Mouse (Mus musculus): Measurements from ENCODE around the gene Ccsap.
A peak's percentile ranks its signal among the peaks of the same experiment; 100 is the strongest.
"Not testable (repeated sequence)": the region's sequence is repeated elsewhere in the genome, so short reads cannot be mapped to it uniquely, and the experiment has no call there.

Ccsap gene

GRCm38 (mm10) chr8:123836354-123836753, 23.7 kb downstream of the Ccsap start:
- no peak for DNase-seq (ENCODE audit: low spot score in 2 of 2)

GRCm38 (mm10) chr8:123835451-123835850, 24.6 kb downstream of the Ccsap start:
- DNase-seq (ENCODE audit: low spot score in 2 of 2) = peak; percentile 23 to 42

GRCm38 (mm10) chr8:123832757-123833156, 27.3 kb downstream of the Ccsap start:
- peak; percentile 14 to 16 for DNase-seq (ENCODE audit: low spot score in 2 of 2)

DNA sequence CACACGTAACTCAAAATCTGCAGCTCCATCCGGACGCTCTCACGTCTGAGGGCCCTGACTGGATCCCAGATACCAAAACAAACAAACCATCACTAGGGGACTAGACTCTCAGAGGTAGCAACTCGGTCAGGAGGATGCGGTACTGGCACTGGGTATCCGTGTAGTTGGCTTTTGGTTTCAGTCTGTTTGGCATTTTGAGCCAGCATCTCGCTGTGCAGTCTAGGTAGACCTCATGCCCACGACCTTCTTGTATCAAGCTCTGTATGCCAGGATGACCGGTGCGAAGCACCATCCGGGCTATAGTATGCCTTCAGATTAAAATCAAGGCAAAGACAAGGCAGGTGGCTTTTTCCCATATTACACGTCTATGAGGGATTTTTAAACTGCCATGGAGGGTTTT, 32.5 kb downstream of the Ccsap start:
- no peak for DNase-seq (ENCODE audit: low spot score in 2 of 2)

GRCm38 (mm10) chr8:123826758-123827157, 33.3 kb downstream of the Ccsap start:
- DNase-seq (ENCODE audit: low spot score in 2 of 2) = no peak

DNA sequence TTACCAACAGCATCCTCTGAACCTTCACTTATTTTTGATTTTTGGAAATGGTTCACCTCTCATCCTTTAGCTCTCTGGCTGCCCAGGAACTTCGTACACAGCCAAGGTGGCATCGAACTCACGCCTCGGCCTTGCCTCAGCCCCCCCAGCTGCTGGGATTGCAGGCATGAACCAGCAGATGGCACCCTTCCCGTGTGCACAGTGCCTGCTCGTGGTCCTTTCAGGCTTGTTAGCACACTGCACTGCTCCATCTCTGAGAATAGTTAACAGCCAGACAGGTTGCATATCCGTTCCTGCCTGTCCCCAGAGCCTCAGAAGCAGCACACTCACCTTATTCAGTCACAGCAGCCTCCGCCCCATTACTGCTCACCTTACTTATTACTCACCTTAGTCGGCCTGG, 34.0 kb downstream of the Ccsap start:
- no peak for DNase-seq (ENCODE audit: low spot score in 2 of 2)

DNA sequence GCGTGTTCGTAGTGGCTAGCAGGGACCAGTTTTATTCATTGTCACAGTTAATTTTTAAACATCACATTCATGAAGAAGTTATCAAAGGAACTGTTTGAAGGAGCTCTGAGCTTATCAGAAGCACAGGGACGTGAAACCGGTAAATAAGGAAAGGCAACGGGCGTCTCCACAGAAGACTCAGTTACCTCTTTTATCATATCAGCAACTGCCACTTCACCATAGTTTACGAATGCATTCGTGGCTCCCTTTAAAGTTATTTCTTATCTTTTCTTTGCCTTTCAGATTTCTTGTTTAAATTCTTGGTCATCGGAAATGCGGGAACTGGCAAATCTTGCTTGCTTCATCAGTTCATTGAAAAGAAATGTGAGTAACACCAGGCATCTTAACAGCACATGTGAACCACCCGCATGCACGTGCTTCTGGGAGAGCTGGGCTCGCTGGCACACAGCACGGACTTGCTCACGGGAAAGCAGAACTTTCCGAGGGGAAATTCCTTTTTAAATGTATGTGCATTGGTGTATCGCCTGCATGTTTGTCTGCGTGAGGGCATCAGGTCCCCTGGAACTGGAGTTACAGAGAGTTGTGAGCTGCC, 36.4 kb downstream of the Ccsap start:
- no peak for DNase-seq (ENCODE audit: low spot score in 2 of 2)

DNA sequence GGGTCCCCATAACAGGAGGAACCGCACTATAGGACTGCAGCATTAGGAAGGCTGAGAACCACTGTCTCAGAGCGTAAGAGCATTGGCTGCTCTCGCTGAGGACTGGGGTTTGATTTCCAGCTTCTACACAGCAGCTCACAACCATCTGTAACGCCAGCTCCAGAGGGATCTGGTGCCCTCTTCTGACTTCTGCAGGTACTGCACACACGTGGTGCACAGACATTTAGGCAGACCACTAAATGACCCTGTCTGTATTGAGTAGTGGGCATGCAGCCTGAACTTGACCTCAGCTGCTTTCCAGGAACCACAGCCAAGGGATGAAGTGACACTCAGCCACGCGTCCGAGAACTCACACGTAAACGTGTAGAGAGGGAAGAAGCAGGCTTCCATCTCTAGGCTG, 36.9 kb downstream of the Ccsap start:
- DNase-seq (ENCODE audit: low spot score in 2 of 2) = no peak

DNA sequence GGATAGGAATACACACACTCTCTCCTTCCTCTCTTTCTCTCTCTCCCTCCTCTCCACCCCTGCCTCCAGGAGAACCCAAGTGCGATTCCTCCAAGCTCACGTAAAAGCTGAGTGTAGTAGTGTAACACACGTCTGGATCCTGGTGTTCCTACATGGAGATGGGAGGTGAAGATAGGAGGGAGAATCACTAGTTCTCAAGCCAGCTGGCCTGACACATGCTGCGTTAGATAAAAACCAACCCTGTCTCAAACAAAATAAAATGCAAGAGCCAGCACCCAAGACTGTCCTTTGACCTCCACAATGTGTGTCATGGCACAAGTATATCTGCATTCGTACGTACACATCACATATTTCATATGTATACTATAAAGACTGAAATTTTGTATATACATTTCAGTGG, 39.2 kb downstream of the Ccsap start:
- DNase-seq (ENCODE audit: low spot score in 2 of 2) = no peak

DNA sequence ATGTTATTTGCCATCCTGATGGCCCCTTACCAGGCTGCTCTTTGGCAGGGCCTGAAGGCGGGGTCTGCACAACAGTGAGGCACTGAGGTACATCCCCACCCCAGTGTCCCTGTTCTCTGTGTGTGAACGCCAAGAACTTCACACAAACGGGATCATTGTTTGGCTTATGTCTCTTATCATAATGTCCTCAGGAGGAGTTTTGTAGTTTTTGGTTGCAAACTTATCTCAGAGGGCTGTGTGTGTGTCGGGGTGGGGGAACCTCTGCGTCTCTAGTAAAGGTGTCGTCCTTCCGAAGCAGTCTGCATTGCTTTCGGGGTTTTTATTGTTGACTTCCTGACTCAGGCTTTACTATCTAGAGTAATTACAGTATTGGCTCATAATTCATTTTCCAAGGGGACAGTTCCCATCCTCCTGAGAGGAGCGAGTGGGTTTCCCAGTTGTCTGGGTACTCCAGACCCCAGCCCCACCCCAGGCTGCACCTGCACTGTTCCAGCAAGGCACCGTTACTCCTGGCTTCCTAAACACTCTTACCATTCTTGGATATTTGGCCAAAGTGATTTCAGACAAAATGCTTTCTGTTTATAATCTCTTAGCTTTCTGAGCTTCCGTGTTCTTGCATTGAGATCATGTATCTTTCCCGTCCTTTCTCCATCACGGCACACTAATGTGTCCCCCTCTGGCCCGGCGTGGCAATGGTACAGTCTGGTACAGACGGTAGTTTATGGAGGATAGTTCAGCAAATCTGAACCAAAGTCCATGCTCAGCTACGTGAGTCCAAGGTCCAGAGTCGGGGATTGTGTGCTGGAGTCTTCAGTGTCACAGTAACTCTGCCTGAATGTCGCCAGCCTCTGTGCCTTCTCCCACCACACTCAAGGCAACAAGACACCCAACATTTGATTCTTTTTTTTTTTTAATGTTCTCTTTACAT, 40.1 kb downstream of the Ccsap start:
- DNase-seq (ENCODE audit: low spot score in 2 of 2) = no peak

DNA sequence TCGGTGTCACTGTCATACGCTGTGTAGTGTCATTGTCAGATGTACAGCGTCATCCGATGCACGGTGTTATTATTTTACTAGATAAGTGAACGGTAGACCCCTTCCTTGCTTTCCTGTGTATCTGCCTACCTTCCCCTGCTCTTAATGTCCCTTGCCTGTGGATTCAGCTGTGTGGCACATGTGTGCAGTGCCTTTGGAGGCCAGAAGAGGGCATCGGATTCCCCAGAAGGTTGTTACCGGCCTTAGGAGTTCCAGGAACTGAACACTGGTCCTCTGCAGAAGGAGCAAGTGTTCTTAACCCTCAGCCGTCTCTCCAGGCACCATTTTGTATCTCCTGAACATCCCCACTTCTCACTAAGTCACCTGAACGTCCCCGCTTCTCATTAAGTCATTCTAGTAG, 42.3 kb downstream of the Ccsap start:
- no peak for DNase-seq (ENCODE audit: low spot score in 2 of 2)

DNA sequence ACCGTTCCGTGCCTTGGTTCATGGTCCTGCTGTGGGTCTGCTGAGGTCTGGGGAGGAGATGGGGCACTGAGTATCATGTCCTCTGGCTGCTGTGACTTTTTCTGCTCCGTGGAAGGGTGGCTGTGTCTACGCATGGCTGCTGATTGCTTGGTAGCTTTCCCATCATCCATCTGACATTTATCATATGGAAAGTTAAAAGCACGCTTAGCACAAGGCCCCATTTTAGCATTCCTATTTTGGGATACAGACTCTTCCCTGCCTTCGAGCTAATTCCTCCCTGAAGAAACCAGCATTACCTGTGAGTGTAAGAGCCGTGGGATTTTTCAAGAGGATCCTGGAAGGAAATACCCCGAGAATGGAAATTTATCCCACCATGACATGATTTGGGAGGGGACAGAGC, 43.1 kb downstream of the Ccsap start:
- no peak for DNase-seq (ENCODE audit: low spot score in 2 of 2)

DNA sequence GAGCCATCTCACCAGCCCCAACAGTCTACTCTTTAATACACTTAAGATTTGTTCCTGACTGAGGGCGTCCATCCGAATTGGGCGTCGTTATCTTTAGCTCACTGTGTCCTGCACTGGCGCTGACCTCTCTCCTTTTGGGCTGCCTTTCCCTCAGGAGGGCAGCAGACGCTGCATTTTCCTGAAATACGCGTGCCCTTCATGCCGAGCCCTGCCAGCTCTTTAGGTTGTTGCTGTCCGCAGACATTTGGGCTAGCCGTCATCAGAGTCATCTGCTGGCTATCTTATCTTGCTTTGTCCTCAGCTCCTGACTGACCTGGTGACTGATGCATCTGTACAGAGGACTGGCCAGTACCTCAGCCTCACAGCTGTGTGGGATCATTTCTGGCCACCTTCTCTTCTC, 44.7 kb downstream of the Ccsap start:
- no peak for DNase-seq (ENCODE audit: low spot score in 2 of 2)

DNA sequence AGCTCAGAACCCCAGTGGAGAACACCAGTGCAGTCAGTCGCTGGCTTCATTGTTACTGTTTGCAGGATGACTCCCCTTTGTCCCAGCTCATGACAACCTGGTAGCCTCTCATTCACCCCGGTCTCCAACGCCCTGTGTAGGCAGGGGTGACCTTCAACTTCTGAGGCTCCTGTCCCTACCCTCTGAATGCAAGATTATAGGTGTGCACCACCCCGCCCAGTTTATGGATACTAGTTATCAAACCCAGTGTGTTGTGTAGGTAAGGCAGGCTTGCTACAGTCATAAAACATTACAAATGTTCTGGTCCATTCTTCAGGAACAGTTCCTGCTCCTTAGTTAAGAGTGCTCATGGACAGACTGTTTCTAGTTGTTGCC, 46.1 kb downstream of the Ccsap start:
- no peak for DNase-seq (ENCODE audit: low spot score in 2 of 2)

DNA sequence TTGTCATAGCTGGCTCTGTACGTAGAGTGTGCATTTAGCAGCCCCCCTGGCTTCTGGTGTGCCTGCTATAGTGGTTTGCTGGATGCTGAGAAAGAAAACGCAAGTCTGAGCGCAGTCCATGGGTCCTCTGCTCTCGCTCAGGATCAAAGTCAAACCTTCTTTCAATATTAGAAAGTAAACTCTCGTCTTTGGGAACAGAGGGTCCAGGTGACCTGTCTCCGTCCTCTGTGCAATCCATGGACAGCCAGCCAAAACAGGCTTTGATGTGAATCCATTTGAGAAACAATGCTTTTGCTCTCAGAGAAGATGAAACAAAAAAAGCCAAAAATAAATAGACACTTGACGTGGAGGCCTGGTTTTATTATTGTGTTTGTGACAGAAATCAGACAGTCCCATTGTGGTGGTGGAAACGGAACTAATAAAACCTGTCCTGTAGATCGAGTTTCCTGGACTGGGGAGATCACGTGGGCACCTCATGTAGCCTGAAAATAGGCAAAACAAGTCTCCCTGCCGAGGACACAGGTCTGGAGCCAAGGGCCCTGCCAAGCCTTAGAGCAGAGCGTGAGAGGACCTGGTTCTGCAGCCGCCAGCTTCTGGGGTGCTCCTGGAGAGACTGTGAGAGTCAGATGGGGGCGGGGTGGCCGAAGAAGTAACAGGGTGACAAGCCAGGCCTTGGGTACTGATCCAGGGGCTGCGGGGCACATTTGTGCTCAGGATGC, 46.7 kb downstream of the Ccsap start:
- no peak for DNase-seq (ENCODE audit: low spot score in 2 of 2)

- no peak for DNase-seq (ENCODE audit: low spot score in 2 of 2)
Measured at GRCm38 (mm10) chr8:123812227-123812626, 47.8 kb downstream of the Ccsap start.

DNA sequence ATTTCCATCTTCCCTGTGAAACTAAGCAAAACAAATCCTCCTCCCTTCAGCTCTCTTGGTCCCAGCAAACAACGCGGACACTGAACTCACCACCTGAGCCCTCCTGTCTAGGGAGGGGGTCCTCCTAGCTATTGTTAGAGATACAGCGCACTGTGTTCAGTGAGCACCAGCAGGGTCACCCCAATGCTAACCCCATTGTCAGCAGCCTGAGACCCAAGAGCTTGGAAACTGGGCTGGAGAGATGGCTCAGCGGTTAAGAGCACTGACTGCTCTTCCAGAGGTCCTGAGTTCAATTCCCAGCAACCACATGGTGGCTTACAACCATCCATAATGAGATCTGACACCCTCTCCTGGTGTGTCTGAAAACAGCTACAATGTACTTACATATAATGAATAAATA, 50.7 kb downstream of the Ccsap start:
- not testable (repeated sequence) for DNase-seq (ENCODE audit: low spot score in 2 of 2)

DNA sequence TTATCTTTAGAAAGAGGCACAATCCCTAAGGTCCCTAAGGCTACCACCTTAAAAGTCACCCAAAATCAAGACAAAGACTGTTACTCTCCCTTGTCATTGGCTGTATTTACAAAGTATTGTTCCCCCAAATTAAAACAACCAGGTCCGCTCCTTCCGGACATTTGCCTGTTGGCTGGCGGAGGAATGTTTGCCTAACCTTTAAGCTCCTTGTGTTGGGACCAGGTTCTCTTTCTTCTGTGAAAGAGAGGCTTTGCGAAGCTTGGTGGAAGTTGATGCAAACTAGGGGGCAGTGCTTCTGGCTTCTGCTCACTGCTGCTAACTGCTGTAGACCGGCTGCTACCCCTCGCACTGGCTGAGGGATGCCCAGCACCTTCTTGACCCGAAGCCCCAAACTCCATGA, 51.3 kb downstream of the Ccsap start:
- no peak for DNase-seq (ENCODE audit: low spot score in 2 of 2)

- no peak for DNase-seq (ENCODE audit: low spot score in 2 of 2)
Measured at GRCm38 (mm10) chr8:123807852-123808573, 52.0 kb downstream of the Ccsap start.

- peak in 1 of 2 experiments; percentile 9 for DNase-seq (ENCODE audit: low spot score in 2 of 2)
Measured at GRCm38 (mm10) chr8:123807024-123807431, 53.0 kb downstream of the Ccsap start.

- no peak for DNase-seq (ENCODE audit: low spot score in 2 of 2)
Measured at GRCm38 (mm10) chr8:123806374-123806935, 53.6 kb downstream of the Ccsap start.
